Mouse (Mus musculus): ENCODE data around the gene Fbxw7.
"Not testable (repeated sequence)": the region's sequence is repeated elsewhere in the genome, so short reads cannot be mapped to it uniquely, and the experiment has no call there.

The Fbxw7 gene

GRCm38 (mm10) chr3:84826938-84827337, 11.9 kb downstream of the Fbxw7 start:
- peak; percentile 32 for DNase-seq (ENCODE audit: low read depth, low spot score)

GRCm38 (mm10) chr3:84827617-84828016, 12.5 kb downstream of the Fbxw7 start:
- no peak for DNase-seq (ENCODE audit: low read depth, low spot score)

- DNase-seq (ENCODE audit: low read depth, low spot score): no peak
Observed at GRCm38 (mm10) chr3:84829366-84829765, 14.3 kb downstream of the Fbxw7 start.

- no peak for DNase-seq (ENCODE audit: low read depth, low spot score)
Observed at GRCm38 (mm10) chr3:84836029-84836428, 21.0 kb downstream of the Fbxw7 start.

GRCm38 (mm10) chr3:84837984-84838383, 22.9 kb downstream of the Fbxw7 start:
- DNase-seq (ENCODE audit: low read depth, low spot score): no peak

GRCm38 (mm10) chr3:84839499-84839898, 24.4 kb downstream of the Fbxw7 start:
- no peak for DNase-seq (ENCODE audit: low read depth, low spot score)

DNA sequence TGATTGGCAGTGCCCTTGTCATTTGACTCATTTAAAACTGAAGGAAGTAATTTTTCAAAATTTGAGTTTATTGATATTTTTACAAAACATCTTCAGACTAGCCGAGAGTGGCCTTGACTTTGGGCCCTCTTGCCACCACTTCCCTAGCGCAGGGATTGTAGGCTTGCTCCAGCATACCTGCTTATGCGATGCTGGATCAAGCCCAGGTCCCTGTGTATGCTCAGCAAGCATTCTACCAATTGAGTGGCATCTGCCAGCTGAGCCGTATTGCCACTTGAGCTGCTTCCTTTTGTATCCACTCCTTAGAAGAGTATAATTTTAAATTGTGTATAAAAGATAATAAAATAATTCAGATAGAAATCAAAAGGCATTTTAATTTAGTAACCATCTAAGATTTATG, 26.2 kb downstream of the Fbxw7 start:
- no peak for DNase-seq (ENCODE audit: low read depth, low spot score)

DNA sequence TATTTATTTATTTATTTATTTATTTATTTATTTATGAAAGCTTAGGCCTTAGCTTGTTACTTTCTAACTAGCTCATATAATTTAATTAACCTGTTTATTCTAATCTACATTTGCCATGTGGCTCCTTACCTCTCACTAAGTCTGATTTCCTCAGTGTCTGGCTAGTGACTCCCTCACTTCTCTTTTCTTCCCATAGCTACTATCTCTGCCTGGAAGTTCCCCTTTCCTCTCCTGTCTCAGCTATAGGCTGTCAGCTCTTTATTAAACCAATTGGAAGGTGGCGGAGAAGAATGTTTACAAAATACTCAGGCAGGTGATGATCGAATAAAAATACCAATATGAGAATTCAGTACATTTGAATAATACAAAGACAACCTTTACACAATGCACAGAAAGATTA, 27.7 kb downstream of the Fbxw7 start:
- no peak for DNase-seq (ENCODE audit: low read depth, low spot score)

GRCm38 (mm10) chr3:84843594-84843993, 28.5 kb downstream of the Fbxw7 start:
- DNase-seq (ENCODE audit: low read depth, low spot score): peak; percentile 76

DNA sequence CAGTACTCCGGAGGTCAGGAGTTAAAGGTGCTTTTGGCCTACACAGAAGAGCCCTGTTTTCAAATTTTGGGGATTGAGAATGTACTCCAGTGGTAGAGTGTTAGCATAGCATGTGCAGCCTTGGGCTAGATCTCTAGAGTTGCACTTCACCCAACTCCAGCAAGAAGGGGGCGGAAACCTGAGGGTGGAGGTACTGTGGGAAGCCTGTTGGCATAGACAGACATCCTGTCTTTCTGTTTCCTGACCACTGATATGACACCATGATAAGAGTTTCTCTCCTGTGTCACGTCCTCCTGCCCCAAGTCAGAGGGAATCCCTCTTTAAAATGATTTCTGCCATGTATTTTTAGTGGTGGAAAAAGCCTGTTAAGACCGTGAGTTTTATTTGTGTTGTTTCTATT, 33.7 kb downstream of the Fbxw7 start:
- DNase-seq (ENCODE audit: low read depth, low spot score): no peak

- no peak for DNase-seq (ENCODE audit: low read depth, low spot score)
Observed at GRCm38 (mm10) chr3:84850418-84850817, 35.4 kb downstream of the Fbxw7 start.

- DNase-seq (ENCODE audit: low read depth, low spot score): no peak
Observed at GRCm38 (mm10) chr3:84851801-84852200, 36.7 kb downstream of the Fbxw7 start.

GRCm38 (mm10) chr3:84852877-84853276, 37.8 kb downstream of the Fbxw7 start:
- peak; percentile 82 for DNase-seq (ENCODE audit: low read depth, low spot score)

DNA sequence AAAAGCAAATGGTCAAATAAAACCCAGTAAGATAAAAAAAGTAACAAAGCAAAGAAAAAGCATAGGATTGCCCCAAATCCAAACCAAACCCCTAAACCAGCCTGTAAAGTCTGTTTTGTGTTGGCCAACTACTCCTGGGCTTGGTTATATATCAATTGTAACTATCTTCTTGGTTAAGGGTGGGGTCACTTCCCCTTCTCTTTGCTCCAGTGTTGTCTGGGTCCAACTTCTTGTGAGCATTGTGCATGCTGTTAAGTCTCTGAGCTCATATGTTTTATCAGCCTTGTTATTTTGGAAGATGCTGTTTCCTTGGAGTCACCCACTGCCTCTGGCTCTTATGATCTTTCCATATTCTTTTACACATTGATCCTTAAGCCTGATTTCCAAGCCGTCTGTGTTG, 39.4 kb downstream of the Fbxw7 start:
- no peak for DNase-seq (ENCODE audit: low read depth, low spot score)

- DNase-seq (ENCODE audit: low read depth, low spot score): no peak
Observed at GRCm38 (mm10) chr3:84860669-84861068, 45.6 kb downstream of the Fbxw7 start.

- DNase-seq (ENCODE audit: low read depth, low spot score): not testable (repeated sequence)
Observed at GRCm38 (mm10) chr3:84861817-84862216, 46.7 kb downstream of the Fbxw7 start.

DNA sequence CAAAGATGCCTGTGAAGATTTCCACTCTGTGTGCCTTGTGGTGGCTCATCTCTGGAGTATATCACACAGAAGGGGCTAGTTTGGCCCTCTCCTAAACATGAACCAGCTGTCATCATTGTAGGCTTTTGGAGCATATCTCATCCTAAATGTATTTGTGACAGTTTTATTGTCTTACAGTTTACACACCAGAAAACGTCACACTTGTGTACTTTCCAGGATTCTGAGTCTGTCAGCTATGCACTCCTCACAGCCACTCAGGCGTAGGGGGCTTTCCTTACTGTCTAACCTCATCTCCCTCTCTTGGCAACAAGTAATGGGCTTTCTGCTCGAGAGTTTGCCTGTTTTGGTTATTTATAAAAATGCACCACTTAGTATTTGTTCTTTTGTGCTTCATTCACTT, 50.6 kb downstream of the Fbxw7 start:
- no peak for DNase-seq (ENCODE audit: low read depth, low spot score)

- DNase-seq (ENCODE audit: low read depth, low spot score): no peak
Observed at GRCm38 (mm10) chr3:84866866-84867265, 51.8 kb downstream of the Fbxw7 start.

GRCm38 (mm10) chr3:84867434-84867975, 52.4 kb downstream of the Fbxw7 start:
- DNase-seq (ENCODE audit: low read depth, low spot score): no peak

DNA sequence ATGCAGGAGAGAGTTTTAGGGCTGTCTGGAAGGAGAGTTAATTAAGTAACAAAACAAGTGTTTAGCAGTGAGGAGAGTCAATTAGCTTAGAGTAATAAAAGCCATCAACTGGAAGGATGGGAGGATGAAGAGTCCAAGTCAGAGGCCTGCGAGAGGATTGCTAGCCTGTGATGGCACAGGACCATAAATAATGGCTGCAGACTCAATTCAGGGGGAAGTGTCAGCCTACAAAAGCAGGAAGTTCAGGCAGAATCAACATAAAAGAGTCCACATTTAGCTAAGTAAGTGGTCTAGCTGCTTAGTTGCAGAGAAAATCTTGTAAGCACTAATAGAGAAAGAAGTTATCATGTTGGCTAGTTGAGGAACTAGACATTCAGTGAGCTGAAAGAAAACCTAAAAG, 52.9 kb downstream of the Fbxw7 start:
- DNase-seq (ENCODE audit: low read depth, low spot score): no peak

- DNase-seq (ENCODE audit: low read depth, low spot score): no peak
Observed at GRCm38 (mm10) chr3:84870126-84870525, 55.1 kb downstream of the Fbxw7 start.

GRCm38 (mm10) chr3:84875306-84875705, 60.2 kb downstream of the Fbxw7 start:
- DNase-seq (ENCODE audit: low read depth, low spot score): peak; percentile 81

GRCm38 (mm10) chr3:84876211-84876610, 61.1 kb downstream of the Fbxw7 start:
- DNase-seq (ENCODE audit: low read depth, low spot score): no peak

- peak; percentile 59 for DNase-seq (ENCODE audit: low read depth, low spot score)
Observed at GRCm38 (mm10) chr3:84883817-84884483, 68.9 kb downstream of the Fbxw7 start.
